ENCODE assay signal across 16 mouse cellular contexts in the genomic region with DNA sequence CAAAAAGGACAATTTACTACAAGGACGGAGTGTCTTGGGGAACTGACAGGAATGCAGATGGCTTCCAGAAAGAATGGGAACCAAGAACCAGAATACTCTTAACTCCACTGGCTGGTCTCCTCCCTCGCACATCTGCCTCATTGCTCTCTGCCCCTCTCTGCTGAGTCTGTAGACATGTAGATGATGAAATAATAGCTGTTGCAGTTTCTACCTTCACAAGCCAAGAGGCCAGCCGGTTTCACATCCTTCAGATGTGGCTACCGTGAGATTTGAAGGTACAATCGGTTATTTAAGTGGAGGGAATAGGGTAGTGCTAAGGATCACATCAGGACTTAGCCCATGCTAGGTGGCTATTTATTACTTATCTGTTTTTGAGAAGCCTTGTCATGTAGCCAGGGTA.
"Had no signal": no experiment of that assay in that cellular context is flagged by ENCODE, and none has a peak within 500 bp of the region (broad histone marks: within the 10 kb centered on the region; RNA-seq: fewer than 3 reads in every experiment).

No protein-coding gene starts in this region.

- ATAC-seq: lung, postnatal 0 days; midbrain, embryonic 16.5 days had no signal

- H3K4me1 ChIP-seq: midbrain, embryonic 12.5 days; stomach, embryonic 15.5 days had no signal

- H3K36me3 ChIP-seq: limb, embryonic 15.5 days; midbrain, embryonic 12.5 days; stomach, embryonic 15.5 days had no signal

- DNase-seq: kidney, adult 11 months; kidney, adult 9 months; kidney, postnatal 36 days; layer of hippocampus, adult 9-11 months; layer of hippocampus, postnatal 36 days; lung, adult 2 months; lung, postnatal 36 days; right cerebral cortex, postnatal 14 days; thymus, adult 2 months; thymus, postnatal 25 days had no signal

- H3K9me3 ChIP-seq: limb, embryonic 15.5 days; midbrain, embryonic 12.5 days; stomach, embryonic 15.5 days had no signal

- H3K4me2 ChIP-seq: limb, embryonic 15.5 days; midbrain, embryonic 12.5 days; stomach, embryonic 15.5 days had no signal

- H3K4me3 ChIP-seq: limb, embryonic 15.5 days; midbrain, embryonic 12.5 days; stomach, embryonic 15.5 days had no signal

- H3K27ac ChIP-seq: kidney, postnatal 0 days; limb, embryonic 15.5 days; midbrain, embryonic 12.5 days; stomach, embryonic 15.5 days had no signal

- H3K27me3 ChIP-seq: limb, embryonic 15.5 days; midbrain, embryonic 12.5 days; stomach, embryonic 15.5 days had no signal

- H3K9ac ChIP-seq: limb, embryonic 15.5 days; midbrain, embryonic 12.5 days; stomach, embryonic 15.5 days had no signal
